Mouse (Mus musculus) embryonic facial prominence, embryonic 11.5 days (tissue): Measurements from ENCODE around the gene Alyref. TPM values are rescaled to one million over a fixed set of nuclear protein-coding genes. Genes with fewer than 3 reads are reported as not detected.
A peak's percentile ranks its signal among the peaks of the same experiment; 100 is the strongest.

Source experiments
- ATAC-seq: fragments of 200-750 bp; cut with Nextera tagmentation; replicated peaks from 2 replicates; pipeline ENCODE4 v1.8.0; 2017; ENCODE audit warnings: low read depth; ENCODE audit not compliant: insufficient number of reproducible peaks, low FRiP score, low TSS enrichment
- DNase-seq: peaks from one replicate; pipeline ENCODE4 v3.0.0-alpha.2; 2015; ENCODE audit warnings: low spot score
- H3K27ac ChIP-seq: fragments of 300-500 bp; sonication (generic); replicated peaks from 2 replicates; pipeline ENCODE4 v1.5.1; 2014; ENCODE audit warnings: mild to moderate bottlenecking, low read depth, low read length, control low read depth
- H3K27me3 ChIP-seq: fragments of 300-500 bp; sonication (generic); 2 replicates; pipeline ENCODE4 v1.6.1; 2014; ENCODE audit warnings: mild to moderate bottlenecking, low read length, moderate library complexity, mixed read lengths; ENCODE audit not compliant: control insufficient read depth, insufficient read depth
- H3K36me3 ChIP-seq: fragments of 300-500 bp; sonication (generic); replicated peaks from 2 replicates; pipeline ENCODE4 v1.6.1; 2014; ENCODE audit warnings: low read depth, mild to moderate bottlenecking, low read length, moderate library complexity, mixed read lengths; ENCODE audit not compliant: control insufficient read depth, insufficient read depth
- H3K4me1 ChIP-seq: fragments of 300-500 bp; sonication (generic); 2 replicates; pipeline ENCODE4 v1.6.1; 2014; ENCODE audit warnings: low read length, mixed read lengths; ENCODE audit not compliant: control insufficient read depth, insufficient read depth
- H3K4me2 ChIP-seq: fragments of 300-500 bp; sonication (generic); 2 replicates; pipeline ENCODE4 v1.6.1; 2014; ENCODE audit warnings: low read depth, mild to moderate bottlenecking, control low read depth, low read length, moderate library complexity
- H3K4me3 ChIP-seq: fragments of 300-500 bp; sonication (generic); 2 replicates; pipeline ENCODE4 v1.5.1; 2014; ENCODE audit warnings: low read depth, low read length, control low read depth
- H3K9ac ChIP-seq: fragments of 300-500 bp; sonication (generic); replicated peaks from 2 replicates; pipeline ENCODE4 v1.6.1; 2014; ENCODE audit warnings: mild to moderate bottlenecking, control low read depth, low read length
- H3K9me3 ChIP-seq: fragments of 300-500 bp; sonication (generic); replicated peaks from 2 replicates; pipeline ENCODE4 v1.6.1; 2016; ENCODE audit warnings: mild to moderate bottlenecking, low read length, inconsistent platforms, mixed read lengths; ENCODE audit not compliant: control insufficient read depth
- WGBS: fragments of 180-500 bp; shearing (Covaris S2); extraction: QIAGEN DNeasy Blood & Tissue Kit; methylation state at CpG from one replicate; pipeline ENCODE4 v1.1.7; 2014; 5-methylcytosine and 5-hydroxymethylcytosine counted together
- polyA plus RNA-seq: library from polyadenylated mRNA; unstranded; fragments of >200 nt; fragmentation: Nextera tagmentation; extraction: Ambion mirVana; gene quantifications from 2 replicates; pipeline ENCODE4 v1.2.1, GENCODE M21; 2014

The Alyref gene
- polyA plus RNA-seq, 1 experiment from 2014 or later = 893 TPM

DNA sequence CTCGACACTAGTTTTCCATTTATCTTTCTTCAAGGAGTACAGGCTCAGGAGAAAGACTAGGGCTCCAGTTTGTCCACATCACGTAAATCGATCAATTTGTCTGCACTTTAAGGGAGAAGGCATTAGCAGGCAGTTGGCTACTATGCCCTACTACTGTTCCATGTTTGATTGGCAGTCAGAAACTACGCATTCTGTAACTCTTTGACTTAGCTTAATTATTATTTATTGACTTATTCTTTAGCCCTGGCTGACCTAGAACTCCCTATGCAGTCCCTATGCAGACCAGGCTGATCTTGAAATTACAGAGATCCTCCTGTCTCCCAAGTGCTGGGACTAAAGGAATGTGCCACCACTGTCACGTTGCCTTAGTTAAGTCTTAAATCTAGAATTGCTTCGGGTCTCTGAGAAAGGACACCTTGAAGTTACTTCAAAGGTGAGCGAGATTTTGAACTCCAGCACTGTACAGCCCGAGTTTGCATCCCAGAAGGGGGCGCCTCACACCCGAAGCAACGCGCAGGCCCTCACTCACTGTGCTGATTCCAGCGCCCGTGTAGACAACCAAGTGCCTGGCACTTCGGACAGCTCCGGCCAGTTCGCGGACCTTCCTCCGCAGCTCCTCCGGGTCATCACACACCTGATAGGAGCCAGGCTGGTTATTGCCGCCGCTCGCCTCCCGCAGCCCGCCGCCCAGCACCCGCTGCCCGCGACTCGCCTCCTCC, 26.0 kb upstream of the Alyref start:
- WGBS = 13% methylated on average over 30 of the region's 30 CpGs
- ATAC-seq (peak; percentile 76), DNase-seq (peak; percentile 70)
- H3K9me3 ChIP-seq = no peaks in the 10 kb centered on the region
- peak overlapping the region; percentile 67; the same call in 1 of the 2 replicates for H3K27ac ChIP-seq
- H3K4me3 ChIP-seq = peak overlapping the region; percentile 99
- H3K36me3 ChIP-seq = no peaks in the 10 kb centered on the region; the same call in none of the 2 replicates
- peak overlapping the region; percentile 98 for H3K4me2 ChIP-seq
- H3K27me3 ChIP-seq = no peaks in the 10 kb centered on the region
- peak overlapping the region; percentile 74 for H3K9ac ChIP-seq
- H3K4me1 ChIP-seq = peaks cover 2% of the 10 kb centered on the region; the same call in 1 of the 2 replicates

DNA sequence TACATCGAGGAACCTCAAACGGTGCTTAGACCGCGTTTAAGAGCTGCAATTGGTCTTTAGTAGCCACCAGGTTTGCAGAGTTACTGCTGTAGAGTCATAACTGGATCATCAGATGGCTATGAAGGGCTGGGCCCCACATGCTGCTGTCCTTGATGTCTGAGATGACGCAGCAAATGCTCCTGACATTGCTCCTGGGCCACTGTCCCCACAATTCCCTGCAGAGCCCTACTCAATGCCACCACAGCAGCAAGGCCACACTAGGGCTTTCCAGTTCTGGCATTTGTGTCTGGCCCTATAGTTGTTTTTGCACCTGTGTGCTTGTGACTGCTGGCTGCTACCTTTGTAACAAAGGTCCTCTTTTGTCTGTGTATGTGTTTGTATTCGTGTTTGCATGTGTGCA, 24.6 kb upstream of the Alyref start:
- Histone ChIP-seq H3K27ac (no peak overlapping the region), H3K4me3 (no peak overlapping the region), H3K36me3 (no peaks in the 10 kb centered on the region; the same call in none of the 2 replicates), H3K9me3 (no peaks in the 10 kb centered on the region), H3K27me3 (no peaks in the 10 kb centered on the region), H3K4me1 (peaks cover 2% of the 10 kb centered on the region; the same call in 1 of the 2 replicates), H3K9ac (no peak overlapping the region), H3K4me2 (no peak overlapping the region)
- DNase-seq = no peak
- ATAC-seq = no peak
- WGBS = 94% methylated on average over 6 of the region's 6 CpGs

DNA sequence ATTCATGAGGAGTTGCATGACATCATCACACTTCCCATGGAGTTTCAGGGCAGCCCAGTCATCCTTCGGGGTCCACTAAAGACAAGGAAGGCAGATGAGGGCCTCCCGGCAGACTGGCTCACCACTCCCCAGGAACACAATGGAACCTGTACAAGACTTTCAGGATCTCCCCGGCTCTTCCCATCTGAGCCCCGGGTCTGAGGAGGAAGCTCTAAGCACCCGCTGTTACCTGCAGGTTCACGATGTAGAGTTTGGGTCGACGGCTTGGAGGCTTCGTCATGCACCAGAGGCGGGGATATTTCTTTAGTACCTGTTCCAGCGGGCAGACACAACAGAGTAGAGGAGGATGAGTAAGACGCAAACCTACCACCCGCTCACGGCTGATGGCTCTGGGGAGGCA, 22.0 kb upstream of the Alyref start:
- ATAC-seq = no peak
- Histone ChIP-seq H3K9ac (no peak overlapping the region), H3K9me3 (no peaks in the 10 kb centered on the region), H3K4me3 (no peak overlapping the region), H3K27ac (no peak overlapping the region), H3K27me3 (no peaks in the 10 kb centered on the region), H3K4me1 (peaks cover 2% of the 10 kb centered on the region; the same call in 1 of the 2 replicates), H3K36me3 (peaks cover under 1% of the 10 kb centered on the region), H3K4me2 (no peak overlapping the region)
- 91% methylated on average over 14 of the region's 14 CpGs for WGBS
- no peak for DNase-seq

DNA sequence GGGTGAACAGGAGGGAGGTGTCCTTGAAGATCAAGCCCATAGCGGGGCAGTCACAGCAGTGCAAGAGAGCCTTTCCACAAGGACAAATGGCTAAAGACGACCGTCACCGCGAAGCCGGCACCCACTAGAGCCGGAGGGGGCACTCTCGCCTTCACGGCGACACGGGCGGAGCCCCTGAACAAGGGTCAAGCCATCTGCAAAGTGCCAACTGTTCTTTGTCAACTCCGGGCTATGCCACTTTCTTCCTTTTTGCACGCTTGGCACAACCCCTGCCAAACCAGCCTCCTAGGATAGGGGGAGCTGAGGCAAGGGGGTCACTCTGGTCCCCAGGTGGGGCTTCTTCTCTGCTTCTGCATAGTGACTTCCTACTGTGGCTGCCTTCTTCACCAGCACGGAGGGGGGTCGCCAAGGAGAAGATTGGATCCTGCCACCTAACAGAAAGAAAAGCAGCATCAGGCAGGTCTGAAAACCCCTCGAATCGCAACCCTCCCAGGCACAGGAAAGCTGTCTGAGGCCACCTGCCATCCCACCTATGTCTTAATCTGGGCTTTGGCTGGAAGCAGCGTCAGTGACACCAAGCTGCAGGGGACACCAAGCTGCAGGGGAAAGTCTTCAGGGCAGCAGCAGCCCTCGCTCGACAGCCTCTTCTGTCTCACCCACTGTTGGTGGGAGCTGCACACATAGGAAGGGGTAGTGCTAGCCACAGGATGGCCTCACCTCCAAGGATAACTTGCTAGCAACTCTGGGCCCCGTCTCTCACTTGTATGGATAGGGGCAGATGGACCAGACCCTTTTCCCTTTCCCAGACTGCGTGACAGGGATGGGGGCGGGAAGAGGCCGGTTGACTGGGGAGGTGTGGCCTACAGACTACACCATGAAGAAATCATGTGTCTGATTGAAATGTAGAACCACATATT, 20.7 kb upstream of the Alyref start:
- no peaks in the 10 kb centered on the region; the same call in 1 of the 2 replicates for H3K4me1 ChIP-seq
- DNase-seq (no peak), ATAC-seq (no peak)
- H3K27ac ChIP-seq = no peak overlapping the region
- H3K4me3 ChIP-seq = no peak overlapping the region
- H3K4me2 ChIP-seq = no peak overlapping the region
- WGBS = 91% methylated on average over 25 of the region's 25 CpGs
- no peak overlapping the region for H3K9ac ChIP-seq
- H3K27me3 ChIP-seq = no peaks in the 10 kb centered on the region
- H3K9me3 ChIP-seq = no peaks in the 10 kb centered on the region
- H3K36me3 ChIP-seq = peaks cover 4% of the 10 kb centered on the region

DNA sequence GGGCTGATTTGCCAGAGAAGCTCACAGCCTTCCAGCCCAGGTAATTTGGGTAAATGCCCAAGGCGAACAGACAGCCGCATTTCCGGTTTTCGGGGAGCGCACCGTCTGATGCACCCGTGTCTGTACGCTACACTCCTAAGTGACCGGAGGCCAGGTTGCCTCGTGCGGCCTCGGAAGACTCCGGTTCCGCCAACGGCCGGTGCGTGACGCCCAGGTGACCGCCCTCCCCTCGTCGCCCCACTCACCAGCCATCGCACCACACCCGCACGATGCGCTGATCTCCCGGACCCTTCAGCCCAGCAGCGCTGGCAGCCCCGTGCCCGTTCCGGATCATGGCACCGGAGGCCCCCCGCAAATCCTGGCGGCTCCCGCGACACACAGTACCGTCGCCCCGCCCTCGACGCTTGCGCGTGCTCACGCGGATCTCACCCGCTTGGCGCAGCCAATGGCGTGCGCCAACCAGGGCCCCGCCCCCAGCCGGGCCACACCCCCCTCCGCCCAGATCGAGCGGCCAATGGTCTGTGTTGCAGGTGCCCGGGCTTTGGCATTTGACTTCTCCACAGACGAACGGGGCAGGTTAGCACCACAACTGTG, 19.5 kb upstream of the Alyref start, which contains the start of gene Pcyt2:
Pcyt2 (minus strand) TSS at position 418 of the 594 bp plus-strand sequence.
- WGBS = under 1% methylated on average over 56 of the region's 56 CpGs
- peak; percentile 94 for DNase-seq
- Histone ChIP-seq H3K9ac (peak within 1 kb of the TSS; percentile 74), H3K4me2 (peak within 1 kb of the TSS; percentile 85), H3K4me1 (no peaks in the 10 kb centered on the region), H3K27me3 (no peaks in the 10 kb centered on the region), H3K36me3 (peaks cover 6% of the 10 kb centered on the region), H3K9me3 (no peaks in the 10 kb centered on the region), H3K4me3 (peak within 1 kb of the TSS; percentile 75), H3K27ac (peak within 1 kb of the TSS; percentile 20; the same call in 1 of the 2 replicates)
- ATAC-seq = peak; percentile 91

DNA sequence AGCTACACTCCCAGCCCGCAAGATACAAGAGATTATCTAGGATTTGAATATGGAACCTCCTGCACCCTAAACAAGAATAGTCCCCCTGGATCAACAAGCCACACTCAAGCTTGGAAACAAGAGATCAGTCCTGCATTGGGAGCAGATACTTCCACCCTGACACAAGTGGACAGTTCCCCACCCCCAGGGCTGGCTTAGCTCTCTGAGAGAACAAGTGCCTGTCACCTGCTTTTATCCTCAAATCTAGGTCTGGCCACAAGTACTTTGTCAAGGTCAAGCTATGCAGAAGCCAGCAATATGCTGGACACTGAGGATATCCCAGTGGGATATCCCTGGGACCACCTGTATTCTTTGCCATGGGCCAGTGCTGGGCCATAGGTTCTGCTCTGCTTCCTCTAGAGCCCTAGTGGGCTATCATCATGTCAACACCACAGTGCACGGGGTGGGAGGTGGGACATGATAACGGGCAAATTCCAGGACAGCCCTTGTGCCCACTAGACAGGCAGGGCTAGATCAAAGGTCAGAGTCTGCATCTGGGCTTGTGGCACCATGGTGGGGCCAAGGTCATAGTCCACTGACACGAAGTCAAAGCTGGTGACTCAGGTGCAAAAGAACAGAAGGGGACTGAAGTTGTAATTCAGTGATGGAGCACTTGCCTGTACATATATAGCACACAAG, 18.6 kb upstream of the Alyref start:
- Histone ChIP-seq H3K27ac (no peak overlapping the region), H3K4me1 (no peaks in the 10 kb centered on the region), H3K36me3 (peaks cover 9% of the 10 kb centered on the region), H3K4me2 (peak overlapping the region; percentile 85), H3K9me3 (no peaks in the 10 kb centered on the region), H3K9ac (peak overlapping the region; percentile 74), H3K4me3 (peak overlapping the region; percentile 75), H3K27me3 (no peaks in the 10 kb centered on the region)
- DNase-seq (no peak), ATAC-seq (no peak)
- 55% methylated on average over 4 of the region's 4 CpGs for WGBS

DNA sequence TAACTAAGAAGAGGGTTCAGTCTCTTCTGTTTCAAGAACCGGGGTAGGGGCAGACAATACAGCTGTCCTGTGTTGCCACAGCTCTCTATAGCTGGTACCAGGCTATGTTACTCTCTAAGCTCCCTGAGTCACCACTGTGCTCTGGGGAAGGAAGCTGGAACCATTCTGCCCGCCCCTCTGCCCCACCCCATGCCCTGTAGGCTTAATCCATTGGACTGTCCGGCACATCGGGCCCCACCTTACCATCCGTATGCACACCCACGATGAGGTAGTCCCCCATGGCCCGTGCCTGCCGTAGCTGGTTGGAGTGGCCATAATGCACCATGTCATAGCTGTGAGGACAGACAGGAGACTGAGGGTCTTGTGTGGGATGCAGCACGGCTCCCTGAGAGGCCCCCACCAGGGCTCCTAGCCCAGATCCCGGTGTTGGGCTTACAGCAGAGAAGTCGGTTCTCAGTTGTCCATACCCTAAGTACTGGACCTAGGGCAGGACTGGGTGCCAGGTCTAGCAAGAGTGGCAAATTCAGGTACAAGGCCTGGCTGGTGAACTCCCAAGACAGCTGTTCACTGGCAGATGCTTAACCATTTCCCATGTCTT, 17.5 kb upstream of the Alyref start:
- H3K4me3 ChIP-seq = no peak overlapping the region
- no peaks in the 10 kb centered on the region for H3K9me3 ChIP-seq
- H3K9ac ChIP-seq = no peak overlapping the region
- no peak for DNase-seq
- H3K27ac ChIP-seq = no peak overlapping the region
- no peaks in the 10 kb centered on the region for H3K27me3 ChIP-seq
- ATAC-seq = no peak
- 90% methylated on average over 11 of the region's 11 CpGs for WGBS
- H3K36me3 ChIP-seq = peaks cover 9% of the 10 kb centered on the region
- H3K4me2 ChIP-seq = no peak overlapping the region
- no peaks in the 10 kb centered on the region for H3K4me1 ChIP-seq
